12 mouse cellular contexts compared by ENCODE assay signal in genomic region chr2:165899474-165899873, GRCm38 (mm10). TPM values are rescaled to one million over a fixed set of nuclear protein-coding genes. Genes with fewer than 3 reads are reported as not detected.
DNase-seq lines count a peak whose midpoint lies in the region; ATAC-seq and TF ChIP-seq lines count a peak whose summit lies in the region.
"Had no signal": no experiment of that assay in that cellular context is flagged by ENCODE, and none has a peak within 500 bp of the region (broad histone marks: within the 10 kb centered on the region; RNA-seq: fewer than 3 reads in every experiment).

No protein-coding gene starts in this region.

- intact Hi-C loops in heart, postnatal 10 days (cut with DNase I): no loop called here

- ATAC-seq in heart, embryonic 12.5 days (ENCODE audit: insufficient number of reproducible peaks, low FRiP score): no peak
- no peak for ATAC-seq in lung, embryonic 15.5 days (ENCODE audit: borderline replicate concordance, extremely low read depth, low FRiP score, low TSS enrichment)
- no peak for ATAC-seq in embryonic facial prominence, embryonic 12.5 days (ENCODE audit: insufficient number of reproducible peaks, insufficient read depth, low FRiP score, low TSS enrichment)
- 0 out of 2 replicates have a peak, but pooled peaks have one; percentile 34 for ATAC-seq in liver, embryonic 14.5 days (ENCODE audit: insufficient read depth)
- ATAC-seq: CD4-positive, CD25-positive, alpha-beta regulatory T cell, adult 4 months had no signal

- DNase-seq in heart, postnatal 10 days: no peak
- DNase-seq in lung, postnatal 4 days: no peak
- no peak for DNase-seq in liver, embryonic 14.5 days (ENCODE audit: low read depth in 3 of 3, low spot score in 3 of 3)
- DNase-seq in c-Kit-positive CD71-positive TER-119-positive erythroid progenitor cells, embryonic 14.5 days (ENCODE audit: low spot score): no peak
- no peak for DNase-seq in thymus, postnatal 14 days
- DNase-seq: adrenal gland, adult 2 months; cerebellum, postnatal 14 days; kidney, adult 11 months had no signal

- peak overlapping the region; percentile 72 for H3K27ac ChIP-seq in heart, embryonic 12.5 days (ENCODE audit: poor library complexity, severe bottlenecking)
- H3K27ac ChIP-seq in lung, embryonic 15.5 days: peak overlapping the region; percentile 90
- H3K27ac ChIP-seq in embryonic facial prominence, embryonic 12.5 days: peak overlapping the region; percentile 89; the same call in 1 of the 2 replicates
- H3K27ac ChIP-seq in liver, embryonic 14.5 days: no peak overlapping the region

- no peak for TF ChIP-seq EP300 in liver, embryonic 14.5 days (IDR thresholded peaks at IDR 0.05; ENCODE audit: low read depth)

- no peaks in the 10 kb centered on the region for H3K27me3 ChIP-seq in heart, embryonic 12.5 days (replicated peaks)
- H3K27me3 ChIP-seq in lung, embryonic 15.5 days: no peaks in the 10 kb centered on the region
- H3K27me3 ChIP-seq in embryonic facial prominence, embryonic 12.5 days: no peaks in the 10 kb centered on the region
- H3K27me3 ChIP-seq in liver, embryonic 14.5 days (ENCODE audit: control insufficient read depth, insufficient read depth, low read length): no peaks in the 10 kb centered on the region

- H3K9ac ChIP-seq in heart, embryonic 12.5 days: no peak overlapping the region
- no peak overlapping the region for H3K9ac ChIP-seq in lung, embryonic 15.5 days
- no peak overlapping the region for H3K9ac ChIP-seq in embryonic facial prominence, embryonic 12.5 days
- H3K9ac ChIP-seq in liver, embryonic 14.5 days (replicated peaks): no peak overlapping the region

- TF ChIP-seq CTCF in liver, embryonic 14.5 days (IDR thresholded peaks at IDR 0.05; ENCODE audit: low read depth): peak; percentile 52

- no peaks in the 10 kb centered on the region for H3K9me3 ChIP-seq in heart, embryonic 12.5 days (replicated peaks)
- H3K9me3 ChIP-seq in lung, embryonic 15.5 days: no peaks in the 10 kb centered on the region
- H3K9me3 ChIP-seq in embryonic facial prominence, embryonic 12.5 days: no peaks in the 10 kb centered on the region
- H3K9me3 ChIP-seq in liver, embryonic 14.5 days (ENCODE audit: control insufficient read depth, low read length): no peaks in the 10 kb centered on the region

- H3K4me3 ChIP-seq in heart, embryonic 12.5 days: no peak overlapping the region
- H3K4me3 ChIP-seq in lung, embryonic 15.5 days: no peak overlapping the region
- H3K4me3 ChIP-seq in embryonic facial prominence, embryonic 12.5 days: no peak overlapping the region
- H3K4me3 ChIP-seq in liver, embryonic 14.5 days (ENCODE audit: insufficient read depth in 1 of 2, low read depth in 2 of 2, low read length in 2 of 2): no peak overlapping the region

- no peaks in the 10 kb centered on the region for H3K36me3 ChIP-seq in heart, embryonic 12.5 days
- no peaks in the 10 kb centered on the region for H3K36me3 ChIP-seq in lung, embryonic 15.5 days
- no peaks in the 10 kb centered on the region for H3K36me3 ChIP-seq in embryonic facial prominence, embryonic 12.5 days
- H3K36me3 ChIP-seq in liver, embryonic 14.5 days (replicated peaks; ENCODE audit: control insufficient read depth, insufficient read depth, low read depth): no peaks in the 10 kb centered on the region

- H3K4me1 ChIP-seq in heart, embryonic 12.5 days (replicated peaks): peaks cover 51% of the 10 kb centered on the region
- H3K4me1 ChIP-seq in lung, embryonic 15.5 days: peaks cover 31% of the 10 kb centered on the region
- H3K4me1 ChIP-seq in embryonic facial prominence, embryonic 12.5 days: peaks cover 38% of the 10 kb centered on the region
- H3K4me1 ChIP-seq in liver, embryonic 14.5 days (replicated peaks; ENCODE audit: control insufficient read depth in 2 of 2, insufficient read depth in 2 of 2, low read length in 1 of 2): peaks cover 8 to 36% of the 10 kb centered on the region in 2 experiments

- WGBS in heart, embryonic 12.5 days: 41% methylated on average over 6 of the region's 6 CpGs
- WGBS in lung, embryonic 15.5 days: 56% methylated on average over 6 of the region's 6 CpGs
- 42% methylated on average over 6 of the region's 6 CpGs for WGBS in embryonic facial prominence, embryonic 12.5 days
- WGBS in liver, embryonic 14.5 days (ENCODE audit: insufficient replicate concordance): 55% methylated on average over 6 of the region's 6 CpGs

- no peak overlapping the region for H3K4me2 ChIP-seq in heart, embryonic 12.5 days
- no peak overlapping the region for H3K4me2 ChIP-seq in lung, embryonic 15.5 days
- H3K4me2 ChIP-seq in embryonic facial prominence, embryonic 12.5 days (replicated peaks): no peak overlapping the region; the same call in 1 of the 2 replicates
- H3K4me2 ChIP-seq in liver, embryonic 14.5 days (ENCODE audit: low read depth): peak overlapping the region; percentile 26; the same call in 1 of the 2 replicates

RNA-seq across cellular contexts. Expression of gene Zmynd8, which starts 0.7 kb away (rescaled TPM):
- polyA plus RNA-seq in heart, embryonic 12.5 days (2016; fragmentation: Nextera tagmentation; extraction: Ambion mirVana): 44.7 and 48.0 TPM in 2 replicates
- 10 to 100 TPM; 48.7 to 55.5 TPM for total RNA-seq in heart, postnatal 10 days (2021)
- 44.7 and 46.0 TPM in 2 replicates for polyA plus RNA-seq in lung, embryonic 15.5 days (2015; fragmentation: Nextera tagmentation; extraction: Ambion mirVana)
- 58.9 and 64.2 TPM in 2 replicates for polyA plus RNA-seq in embryonic facial prominence, embryonic 12.5 days (2016; fragmentation: Nextera tagmentation; extraction: Ambion mirVana)
- 13.5 and 17.7 TPM in 2 replicates for polyA plus RNA-seq in liver, embryonic 14.5 days (2012; rRNA removed)
- polyA plus RNA-seq in liver, embryonic 14.5 days (2014; fragmentation: Nextera tagmentation; extraction: Ambion mirVana): 16.3 and 18.5 TPM in 2 replicates
